Mouse (Mus musculus): Measurements from ENCODE around the gene Mcur1.

DNA sequence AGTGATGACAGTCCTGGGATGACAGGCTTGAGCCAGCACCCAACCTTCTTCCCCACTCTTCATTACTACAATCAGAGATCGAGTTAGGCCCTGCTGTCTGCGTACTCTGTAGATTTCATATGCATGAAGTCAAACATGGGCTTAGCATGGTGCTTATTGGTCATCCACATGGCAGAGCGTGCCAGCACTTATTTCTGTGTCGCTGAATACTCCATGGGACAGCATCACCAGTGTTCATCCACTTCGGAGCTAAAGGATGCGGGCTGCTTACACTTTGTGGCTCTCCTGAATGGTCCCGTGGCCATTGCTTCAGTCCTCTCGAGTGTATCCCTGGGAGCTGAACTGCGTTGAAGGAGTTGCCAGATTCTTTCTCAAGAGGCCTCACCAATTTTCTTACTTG is 4.7 kb downstream of the Mcur1 start:
- TF ChIP-seq CTCF (IDR thresholded peaks at IDR 0.05; ENCODE audit: insufficient read depth, low read length) (no peak), POLR2A (IDR thresholded peaks at IDR 0.05; ENCODE audit: borderline replicate concordance, extremely low read depth, low read depth, low read length) (no peak)
